Mouse (Mus musculus) embryonic facial prominence, embryonic 13.5 days (tissue): ENCODE data around the gene Corin. TPM values are rescaled to one million over a fixed set of nuclear protein-coding genes. Genes with fewer than 3 reads are reported as not detected.

Experiments used
- ATAC-seq: fragments of 200-750 bp; cut with Nextera tagmentation; 2 replicates; pipeline ENCODE4 v1.8.0; 2017; ENCODE audit warnings: low read depth; ENCODE audit not compliant: insufficient number of reproducible peaks, insufficient read depth, low FRiP score, low TSS enrichment
- H3K27ac ChIP-seq: fragments of 300-500 bp; sonication (generic); 2 replicates; pipeline ENCODE4 v1.5.1; 2015; ENCODE audit warnings: moderate library complexity, mild to moderate bottlenecking, inconsistent platforms
- H3K27me3 ChIP-seq: fragments of 300-500 bp; sonication (generic); 2 replicates; pipeline ENCODE4 v1.6.1; 2015; ENCODE audit warnings: mild to moderate bottlenecking, inconsistent platforms
- H3K36me3 ChIP-seq: fragments of 300-500 bp; sonication (generic); 2 replicates; pipeline ENCODE4 v1.6.1; 2015; ENCODE audit warnings: mild to moderate bottlenecking, inconsistent platforms
- H3K4me1 ChIP-seq: fragments of 300-500 bp; sonication (generic); 2 replicates; pipeline ENCODE4 v1.6.1; 2015; ENCODE audit warnings: inconsistent platforms
- H3K4me2 ChIP-seq: fragments of 300-500 bp; sonication (generic); 2 replicates; pipeline ENCODE4 v1.6.1; 2015; ENCODE audit warnings: moderate library complexity, mild to moderate bottlenecking, inconsistent platforms
- H3K4me3 ChIP-seq: fragments of 300-500 bp; sonication (generic); 2 replicates; pipeline ENCODE4 v1.5.1; 2015; ENCODE audit warnings: mild to moderate bottlenecking, inconsistent platforms
- H3K9ac ChIP-seq: fragments of 300-500 bp; sonication (generic); 2 replicates; pipeline ENCODE4 v1.6.1; 2015; ENCODE audit warnings: mild to moderate bottlenecking, inconsistent platforms
- H3K9me3 ChIP-seq: fragments of 300-500 bp; sonication (generic); 2 replicates; pipeline ENCODE4 v1.6.1; 2016; ENCODE audit warnings: inconsistent platforms
- WGBS: fragments of 180-500 bp; shearing (Covaris S2); methylation state at CpG from one replicate; pipeline ENCODE4 v1.1.7; 2015; ENCODE audit warnings: mixed read lengths; 5-methylcytosine and 5-hydroxymethylcytosine counted together
- polyA plus RNA-seq: library from polyadenylated mRNA; unstranded; fragments of >200 nt; fragmentation: Nextera tagmentation; extraction: Ambion mirVana; gene quantifications from 2 replicates; pipeline ENCODE4 v1.2.1, GENCODE M21; 2015

Corin gene
- polyA plus RNA-seq, 1 experiment from 2014 or later = 2.6 TPM

GRCm38 (mm10) chr5:72435085-72435484 lies 69.2 kb downstream of the Corin start:
- 91% methylated on average over 11 of the region's 11 CpGs for WGBS
- Histone ChIP-seq H3K27ac (no peak overlapping the region), H3K9ac (no peak overlapping the region)

DNA sequence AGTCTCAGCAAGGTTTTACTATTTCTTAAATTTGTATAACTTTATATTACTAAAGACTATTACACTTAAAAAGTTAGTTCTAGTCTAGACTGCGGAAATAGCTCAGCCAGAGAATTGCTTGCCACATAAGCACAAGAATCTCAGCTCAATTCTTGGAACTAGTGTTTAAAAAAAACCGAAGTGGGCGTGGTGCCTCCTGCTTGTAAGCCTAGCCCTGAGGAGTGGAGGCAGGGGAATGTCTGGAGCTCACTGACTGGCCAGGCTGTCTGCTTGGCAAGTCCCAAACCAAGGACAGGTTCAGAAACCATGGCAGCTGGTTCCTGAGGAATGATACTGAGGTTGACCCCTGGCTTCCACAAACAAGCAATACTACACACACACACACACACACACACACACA lies 72.4 kb downstream of the Corin start:
- Histone ChIP-seq H3K4me1 (no peaks in the 10 kb centered on the region), H3K4me3 (no peak overlapping the region), H3K27ac (no peak overlapping the region), H3K9ac (no peak overlapping the region), H3K36me3 (no peaks in the 10 kb centered on the region), H3K9me3 (no peaks in the 10 kb centered on the region), H3K27me3 (no peaks in the 10 kb centered on the region), H3K4me2 (no peak overlapping the region)
- no peak for ATAC-seq
- WGBS = 66% methylated on average over 3 of the region's 3 CpGs

More at GRCm38 (mm10) chr5:72435085-72435484, 69.2 kb downstream of the Corin start:
- no peaks in the 10 kb centered on the region for H3K9me3 ChIP-seq
- no peak overlapping the region for H3K4me2 ChIP-seq
- no peak for ATAC-seq
- no peaks in the 10 kb centered on the region for H3K4me1 ChIP-seq
- H3K36me3 ChIP-seq = no peaks in the 10 kb centered on the region
- H3K4me3 ChIP-seq = no peak overlapping the region
- H3K27me3 ChIP-seq = no peaks in the 10 kb centered on the region

DNA sequence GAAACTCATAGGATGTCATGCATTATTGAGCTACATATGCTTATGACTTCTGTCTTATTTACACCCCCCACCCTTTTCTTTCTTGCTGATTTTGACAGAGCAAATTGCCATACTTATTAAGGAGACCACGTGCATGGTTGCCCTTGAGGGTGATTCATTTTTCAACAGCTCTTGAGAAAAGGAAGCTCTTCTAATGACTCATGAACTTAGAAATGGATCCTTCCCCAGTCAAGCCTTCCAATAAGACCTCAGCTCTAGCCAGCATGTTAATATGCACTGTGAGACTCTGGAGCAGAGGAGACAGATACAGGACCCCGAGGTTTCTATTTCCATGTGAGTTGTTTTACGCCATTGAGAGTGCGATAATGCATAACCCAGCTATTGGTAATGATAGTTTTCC lies 76.7 kb downstream of the Corin start:
- ATAC-seq = no peak
- no peak overlapping the region for H3K9ac ChIP-seq
- no peak overlapping the region for H3K4me3 ChIP-seq
- H3K9me3 ChIP-seq = no peaks in the 10 kb centered on the region
- 86% methylated on average over 4 of the region's 4 CpGs for WGBS
- H3K4me1 ChIP-seq = no peaks in the 10 kb centered on the region
- no peak overlapping the region for H3K4me2 ChIP-seq
- H3K36me3 ChIP-seq = no peaks in the 10 kb centered on the region
- H3K27me3 ChIP-seq = no peaks in the 10 kb centered on the region
- H3K27ac ChIP-seq = no peak overlapping the region

DNA sequence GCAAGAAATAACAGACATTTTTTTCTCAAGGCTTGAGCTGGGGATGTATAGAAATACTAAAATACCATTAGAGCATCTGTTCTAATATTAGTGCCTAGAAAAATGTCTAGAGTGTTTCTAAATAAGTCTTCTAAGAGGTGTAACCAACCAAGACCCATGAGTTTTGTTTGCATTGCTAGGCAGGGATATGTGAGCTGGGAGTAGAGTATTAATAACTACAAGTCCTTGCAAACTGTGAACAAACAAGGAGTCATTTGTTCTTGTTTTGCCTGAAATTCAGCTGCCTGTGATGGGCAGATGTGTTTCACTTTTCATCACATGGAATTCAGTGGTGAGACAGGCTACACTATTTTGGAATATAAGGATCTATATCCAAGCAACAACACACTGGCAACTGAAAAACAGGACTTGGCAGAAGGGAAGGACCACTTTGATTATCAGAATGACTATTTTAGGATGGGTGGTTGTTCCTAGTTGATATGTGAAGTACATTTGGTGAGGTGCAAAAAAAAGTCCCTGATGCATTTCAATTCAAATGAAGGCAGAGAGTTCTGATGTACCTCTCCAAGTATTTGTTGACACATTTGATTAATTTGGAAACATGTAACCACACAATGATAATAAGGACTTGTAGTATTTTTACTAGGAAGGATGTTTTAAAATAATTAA lies 78.8 kb downstream of the Corin start:
- H3K9ac ChIP-seq = no peak overlapping the region
- H3K9me3 ChIP-seq = no peaks in the 10 kb centered on the region
- no peaks in the 10 kb centered on the region for H3K4me1 ChIP-seq
- H3K36me3 ChIP-seq = no peaks in the 10 kb centered on the region
- H3K27ac ChIP-seq = no peak overlapping the region
- ATAC-seq = no peak
- no peak overlapping the region for H3K4me3 ChIP-seq
- H3K4me2 ChIP-seq = no peak overlapping the region
- no peaks in the 10 kb centered on the region for H3K27me3 ChIP-seq

DNA sequence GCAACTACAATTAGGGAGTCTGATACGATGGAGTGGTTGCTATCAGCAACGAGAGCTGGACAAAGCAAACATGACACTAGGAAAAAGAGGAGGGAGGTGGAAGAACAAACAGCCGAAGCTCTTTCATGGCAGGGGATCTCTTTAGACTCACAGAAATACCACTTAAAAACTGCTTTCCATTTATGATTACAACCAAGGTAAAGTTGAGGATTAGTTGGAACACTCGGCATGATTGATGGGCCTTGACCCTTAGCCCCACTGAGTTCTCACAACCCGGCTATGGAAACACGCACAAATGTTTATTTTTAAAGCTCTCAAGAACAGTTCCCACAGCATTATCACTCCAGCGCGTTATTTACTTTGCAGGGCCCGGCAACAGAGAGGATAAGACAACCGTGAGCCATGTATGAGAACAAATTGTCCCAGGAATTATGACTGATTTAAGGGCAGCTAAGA lies 92.4 kb downstream of the Corin start:
- no peaks in the 10 kb centered on the region for H3K27me3 ChIP-seq
- no peak for ATAC-seq
- no peak overlapping the region for H3K4me2 ChIP-seq
- H3K9ac ChIP-seq = no peak overlapping the region
- H3K9me3 ChIP-seq = no peaks in the 10 kb centered on the region
- no peak overlapping the region for H3K4me3 ChIP-seq
- no peaks in the 10 kb centered on the region for H3K4me1 ChIP-seq
- 67% methylated on average over 10 of the region's 10 CpGs for WGBS
- no peaks in the 10 kb centered on the region for H3K36me3 ChIP-seq
- no peak overlapping the region for H3K27ac ChIP-seq

DNA sequence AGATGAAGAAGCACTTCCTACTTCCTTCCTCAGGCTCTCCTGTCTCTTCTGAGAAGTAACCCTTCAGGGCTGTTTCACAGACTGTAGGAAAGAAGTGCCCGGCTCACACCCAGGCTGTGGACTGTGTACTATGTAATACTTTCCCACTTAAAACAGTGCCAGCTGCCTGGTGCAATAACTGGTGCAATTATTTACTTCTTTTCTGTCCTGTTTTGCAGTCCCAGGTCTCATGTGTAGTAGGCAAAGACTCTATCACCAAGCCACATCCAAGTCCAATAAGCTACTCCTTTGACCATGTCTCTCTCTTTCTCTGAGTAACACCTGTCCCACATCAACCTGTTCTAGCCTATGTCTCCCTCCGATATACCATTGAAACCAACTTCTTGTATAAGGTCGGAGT lies 93.4 kb downstream of the Corin start:
- Histone ChIP-seq H3K9ac (no peak overlapping the region), H3K4me3 (no peak overlapping the region), H3K36me3 (no peaks in the 10 kb centered on the region), H3K27me3 (no peaks in the 10 kb centered on the region), H3K4me2 (no peak overlapping the region), H3K4me1 (no peaks in the 10 kb centered on the region), H3K27ac (no peak overlapping the region), H3K9me3 (no peaks in the 10 kb centered on the region)
- 90% methylated on average over 3 of the region's 3 CpGs for WGBS
- ATAC-seq = no peak

GRCm38 (mm10) chr5:72403376-72403775 lies 100.9 kb downstream of the Corin start:
- H3K4me2 ChIP-seq = peak overlapping the region; percentile 32
- 43% methylated on average over 9 of the region's 9 CpGs for WGBS

DNA sequence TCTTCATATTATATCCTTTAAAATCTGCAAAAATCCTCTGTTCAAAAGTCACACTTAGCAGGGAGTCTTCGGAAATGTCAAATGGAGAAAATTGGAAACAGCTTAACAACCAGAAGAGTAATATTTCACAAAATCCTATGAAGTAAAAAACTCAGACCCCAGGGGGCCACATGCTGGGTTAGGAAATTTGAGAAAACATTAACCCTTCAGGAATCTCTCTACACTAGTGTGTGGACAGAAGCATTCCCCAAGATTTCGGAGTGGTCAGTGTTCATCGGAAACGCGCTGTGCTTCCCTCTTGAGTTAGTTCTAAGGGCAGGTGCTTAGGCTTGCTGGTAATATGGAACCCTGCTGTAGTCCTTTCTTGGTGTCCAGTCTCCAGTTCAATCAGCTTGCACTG lies 101.4 kb downstream of the Corin start:
- H3K9me3 ChIP-seq = no peaks in the 10 kb centered on the region
- H3K4me2 ChIP-seq = peak overlapping the region; percentile 32
- H3K27me3 ChIP-seq = no peaks in the 10 kb centered on the region
- H3K9ac ChIP-seq = no peak overlapping the region
- 50% methylated on average over 5 of the region's 5 CpGs for WGBS
- no peaks in the 10 kb centered on the region for H3K36me3 ChIP-seq
- ATAC-seq = no peak
- H3K27ac ChIP-seq = no peak overlapping the region
- peaks cover 20% of the 10 kb centered on the region for H3K4me1 ChIP-seq
- H3K4me3 ChIP-seq = no peak overlapping the region

More at GRCm38 (mm10) chr5:72403376-72403775, 100.9 kb downstream of the Corin start:
- no peak for ATAC-seq
- H3K9ac ChIP-seq = no peak overlapping the region
- H3K4me1 ChIP-seq = peaks cover 20% of the 10 kb centered on the region
- H3K9me3 ChIP-seq = no peaks in the 10 kb centered on the region
- H3K36me3 ChIP-seq = no peaks in the 10 kb centered on the region
- H3K27me3 ChIP-seq = no peaks in the 10 kb centered on the region
- no peak overlapping the region for H3K4me3 ChIP-seq
- no peak overlapping the region for H3K27ac ChIP-seq

GRCm38 (mm10) chr5:72401778-72402177 lies 102.5 kb downstream of the Corin start:
- no peak overlapping the region for H3K27ac ChIP-seq
- H3K4me1 ChIP-seq = peaks cover 20% of the 10 kb centered on the region
- H3K4me3 ChIP-seq = no peak overlapping the region
- no peak overlapping the region for H3K4me2 ChIP-seq
- H3K36me3 ChIP-seq = no peaks in the 10 kb centered on the region
- H3K9me3 ChIP-seq = no peaks in the 10 kb centered on the region
- ATAC-seq = no peak
- H3K9ac ChIP-seq = no peak overlapping the region
- WGBS = 71% methylated on average over 10 of the region's 10 CpGs
- no peaks in the 10 kb centered on the region for H3K27me3 ChIP-seq

DNA sequence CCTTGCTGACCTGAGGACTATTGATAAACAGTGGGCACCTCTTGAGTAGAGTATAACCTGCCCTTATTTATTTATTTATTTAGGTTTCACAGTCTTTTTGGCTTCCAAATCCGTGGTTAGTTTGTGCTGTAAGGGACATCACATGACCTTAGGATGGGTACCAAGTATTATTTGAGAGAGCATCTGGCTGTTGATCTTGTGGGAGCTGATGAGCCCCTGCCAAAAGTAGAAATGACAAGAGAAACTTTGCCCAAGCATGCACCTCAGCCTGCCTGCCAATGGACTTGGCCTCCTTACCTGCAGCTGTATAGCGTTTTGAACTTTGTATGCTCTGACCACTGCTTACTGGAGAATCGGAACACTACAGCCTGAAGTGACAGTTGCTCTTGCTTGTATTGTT lies 103.0 kb downstream of the Corin start:
- 85% methylated on average over 3 of the region's 3 CpGs for WGBS
- Histone ChIP-seq H3K4me1 (peaks cover 20% of the 10 kb centered on the region), H3K4me3 (no peak overlapping the region), H3K27me3 (no peaks in the 10 kb centered on the region), H3K9me3 (no peaks in the 10 kb centered on the region), H3K4me2 (no peak overlapping the region), H3K27ac (no peak overlapping the region), H3K9ac (no peak overlapping the region), H3K36me3 (no peaks in the 10 kb centered on the region)
- no peak for ATAC-seq

DNA sequence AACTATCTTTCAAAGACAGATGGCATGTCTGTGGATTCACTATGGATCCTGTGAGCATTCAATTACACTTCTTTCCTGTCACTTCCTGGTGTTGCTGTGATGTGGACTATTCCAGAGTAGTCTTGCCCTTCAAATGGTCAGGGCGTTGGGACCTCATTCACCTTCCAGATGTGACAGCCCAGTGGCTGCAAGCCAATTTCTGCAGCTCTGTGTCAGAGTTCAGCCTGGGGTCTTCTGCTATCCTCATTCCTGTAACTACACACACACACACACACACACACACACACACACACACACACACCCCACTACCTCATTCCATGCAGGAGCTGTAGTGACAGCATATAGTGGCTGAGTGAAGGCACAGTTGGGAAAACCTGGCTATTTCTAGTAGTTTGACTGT lies 122.1 kb downstream of the Corin start:
- H3K36me3 ChIP-seq = no peaks in the 10 kb centered on the region
- no peak overlapping the region for H3K27ac ChIP-seq
- H3K9me3 ChIP-seq = no peaks in the 10 kb centered on the region
- ATAC-seq = no peak
- 53% methylated on average over 1 of the region's 1 CpGs for WGBS
- H3K9ac ChIP-seq = no peak overlapping the region
- no peaks in the 10 kb centered on the region for H3K4me1 ChIP-seq
- H3K4me3 ChIP-seq = no peak overlapping the region
- no peak overlapping the region for H3K4me2 ChIP-seq
- no peaks in the 10 kb centered on the region for H3K27me3 ChIP-seq

GRCm38 (mm10) chr5:72380616-72381015 lies 123.7 kb downstream of the Corin start:
- WGBS = 64% methylated on average over 8 of the region's 8 CpGs
- no peaks in the 10 kb centered on the region for H3K9me3 ChIP-seq
- H3K4me3 ChIP-seq = no peak overlapping the region
- no peaks in the 10 kb centered on the region for H3K27me3 ChIP-seq
- H3K4me1 ChIP-seq = no peaks in the 10 kb centered on the region
- no peak overlapping the region for H3K27ac ChIP-seq
- no peak overlapping the region for H3K9ac ChIP-seq
- ATAC-seq = no peak
- no peak overlapping the region for H3K4me2 ChIP-seq
- no peaks in the 10 kb centered on the region for H3K36me3 ChIP-seq
